Mouse (Mus musculus): Measurements from ENCODE around the gene Tead1.

The Tead1 gene

GRCm38 (mm10) chr7:112679171-112679512 lies at the start of gene Tead1:
Tead1 (plus strand) TSS chr7:112679318.
- no peak for DNase-seq (ENCODE audit: low read depth, low spot score)

DNA sequence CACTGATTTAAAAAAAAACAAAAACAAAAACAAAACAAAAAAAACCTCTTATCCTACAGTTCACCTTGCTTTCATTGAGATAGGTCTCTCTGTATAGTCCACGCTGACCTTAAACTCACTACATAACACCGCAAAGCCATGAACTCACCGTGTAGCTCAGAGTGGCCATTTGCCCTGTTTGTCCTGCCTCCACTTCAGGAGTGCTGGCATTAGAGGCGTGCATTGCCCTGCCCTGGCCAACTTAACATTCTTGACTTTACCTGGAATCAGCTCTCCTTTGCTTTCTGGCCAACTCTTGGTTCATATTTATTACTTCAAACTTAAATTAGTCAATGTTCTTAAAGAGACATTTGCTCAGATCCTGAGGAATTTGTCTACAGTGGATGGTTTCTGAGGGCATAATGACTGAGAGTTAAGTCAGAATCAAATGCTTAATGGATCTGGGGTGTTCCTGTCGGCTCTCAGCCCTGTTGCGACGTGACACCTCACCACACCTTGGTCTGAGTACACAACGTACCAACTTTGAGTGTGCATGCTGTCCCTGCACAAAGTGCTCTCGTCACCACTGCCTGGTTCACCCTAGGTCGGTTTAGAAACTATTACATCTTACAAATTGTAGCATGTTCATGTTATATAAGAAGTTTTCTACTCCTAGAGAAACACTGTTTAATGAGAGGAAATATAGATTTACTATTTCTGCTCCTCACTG lies 44.5 kb upstream of the Tead1 start:
- no peak for DNase-seq (ENCODE audit: low read depth, low spot score)

DNA sequence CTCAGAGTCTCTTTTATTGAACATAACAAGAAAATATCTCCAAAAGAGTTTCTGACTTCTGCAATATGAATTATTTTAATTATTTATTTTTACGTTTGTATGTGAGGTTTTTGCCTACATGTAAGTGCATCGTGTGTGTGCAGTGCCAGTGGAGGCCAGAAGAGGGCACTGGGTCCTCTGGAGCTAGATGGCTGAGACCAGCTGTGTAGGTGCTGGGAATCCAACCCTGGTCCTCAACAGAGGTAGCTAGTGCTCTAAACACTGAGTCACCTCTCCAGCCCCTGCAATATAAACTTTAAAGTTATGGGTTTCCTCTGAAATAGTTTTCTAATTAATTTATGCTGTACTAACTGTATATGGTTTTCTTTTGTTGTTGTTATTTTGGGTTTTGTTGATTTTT lies 43.2 kb upstream of the Tead1 start:
- DNase-seq (ENCODE audit: low read depth, low spot score) = no peak

DNA sequence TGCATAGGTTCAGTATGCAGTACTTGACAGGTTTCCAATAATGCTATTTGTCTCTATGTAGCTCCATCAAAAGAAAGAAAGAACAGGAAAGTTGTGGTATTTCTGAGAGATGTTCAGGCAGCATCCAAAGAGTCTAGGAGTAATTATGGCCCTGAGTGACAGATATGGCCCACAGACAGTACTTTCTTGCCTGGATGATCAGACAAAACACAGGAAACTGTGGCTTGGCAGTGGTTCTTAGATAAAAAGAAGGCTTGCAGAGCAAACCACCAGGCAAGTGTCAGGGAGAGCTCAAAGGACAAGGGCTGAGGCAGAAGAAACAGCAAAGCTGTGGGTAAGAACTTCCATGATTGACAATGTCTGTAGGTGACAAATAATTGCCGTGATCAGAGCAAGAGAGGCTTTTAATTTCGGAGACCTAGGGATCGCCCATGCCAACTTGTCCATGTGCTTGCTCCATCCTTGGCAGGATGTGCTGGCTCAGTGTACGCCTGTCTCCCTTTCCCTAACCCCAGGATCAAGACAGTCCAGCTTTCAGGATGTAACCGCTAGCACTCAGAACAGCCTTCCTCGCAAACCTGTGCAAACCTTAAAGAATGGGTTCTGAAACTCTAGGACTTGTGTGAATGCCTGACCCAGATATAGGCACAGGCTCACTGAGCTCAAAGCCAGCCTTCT lies 35.1 kb upstream of the Tead1 start:
- DNase-seq (ENCODE audit: low read depth, low spot score) = no peak

DNA sequence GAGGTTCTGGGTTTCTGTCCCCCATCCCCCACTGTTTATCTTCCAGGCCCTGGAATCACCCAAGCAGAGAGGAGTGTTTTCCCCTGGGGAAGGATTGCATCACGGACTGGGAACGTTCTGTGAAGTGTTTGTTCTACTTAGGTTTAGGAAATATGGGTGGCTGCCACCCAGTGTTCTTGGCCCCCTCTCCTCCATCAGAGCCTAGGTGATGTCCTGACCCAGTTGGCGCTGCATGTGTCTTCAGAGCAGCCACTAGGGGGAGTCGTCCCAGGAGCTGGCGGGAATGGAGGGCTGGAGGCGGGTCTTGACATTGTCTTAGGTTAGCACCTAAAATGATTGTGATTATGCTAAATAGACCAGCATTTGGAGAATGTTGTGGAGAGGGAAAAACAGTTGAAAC lies 34.4 kb upstream of the Tead1 start:
- peak; percentile 12 for DNase-seq (ENCODE audit: low read depth, low spot score)

DNA sequence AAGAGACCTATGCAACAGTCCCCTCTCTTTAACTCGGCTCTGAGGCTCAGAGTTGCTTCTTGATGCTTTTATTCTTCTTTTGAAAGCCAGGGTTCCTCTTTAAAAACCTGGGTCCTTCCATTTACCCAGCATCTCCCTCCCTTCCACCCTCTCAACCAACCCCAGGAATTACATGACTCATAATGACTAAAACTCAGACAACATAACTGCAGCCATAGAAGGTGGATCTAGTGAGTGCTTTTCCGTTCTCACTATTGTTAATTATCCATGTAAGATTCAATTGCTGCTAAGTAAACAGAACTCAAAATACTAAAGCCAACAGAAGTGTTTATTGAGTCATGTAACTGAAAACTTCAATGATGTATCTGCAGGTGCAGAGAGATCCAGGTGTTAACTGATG lies 33.4 kb upstream of the Tead1 start:
- DNase-seq (ENCODE audit: low read depth, low spot score) = no peak

DNA sequence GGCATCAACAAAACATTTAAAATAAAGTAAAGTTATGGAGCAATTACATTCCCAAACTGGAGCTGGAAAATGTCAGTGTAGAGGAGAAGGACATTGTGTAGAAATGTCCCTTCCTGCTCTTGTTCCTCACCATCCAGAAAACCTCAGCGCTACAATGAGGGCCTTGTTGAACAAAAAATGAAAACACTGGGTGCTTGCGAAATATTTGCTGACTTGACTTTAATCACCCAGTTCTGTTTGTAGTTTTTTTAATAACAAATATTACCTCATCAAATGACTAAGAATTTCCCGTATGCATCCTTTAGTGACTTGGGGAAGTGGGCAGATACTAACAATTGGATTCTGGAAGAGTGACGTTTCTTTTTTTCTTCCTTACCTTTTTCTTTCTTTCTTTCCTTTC lies 31.7 kb upstream of the Tead1 start:
- DNase-seq (ENCODE audit: low read depth, low spot score) = no peak

GRCm38 (mm10) chr7:112656141-112656662 lies 22.9 kb upstream of the Tead1 start:
- DNase-seq (ENCODE audit: low read depth, low spot score) = no peak

GRCm38 (mm10) chr7:112658939-112659338 lies 20.2 kb upstream of the Tead1 start:
- DNase-seq (ENCODE audit: low read depth, low spot score) = no peak

DNA sequence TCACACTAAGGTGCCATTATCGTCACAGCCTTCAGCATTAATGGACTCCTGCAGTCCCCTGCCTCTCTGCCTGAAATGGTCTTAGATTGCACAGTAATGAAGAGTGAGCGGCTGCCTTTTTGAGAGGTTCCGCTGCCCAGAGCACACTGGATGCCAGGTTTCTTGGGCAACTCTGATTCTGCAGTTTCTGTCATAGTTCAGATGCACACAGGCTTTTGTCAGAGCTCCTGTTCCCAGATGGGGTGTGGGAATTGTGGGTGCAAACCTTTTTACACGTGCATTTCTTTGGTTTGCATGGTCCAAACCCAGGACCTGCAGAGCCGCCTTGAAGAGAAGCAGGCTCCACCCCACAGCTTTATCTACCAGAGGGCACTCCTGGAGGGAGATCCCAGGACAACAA lies 19.3 kb upstream of the Tead1 start:
- DNase-seq (ENCODE audit: low read depth, low spot score) = no peak

- no peak for DNase-seq (ENCODE audit: low read depth, low spot score)
Observed at GRCm38 (mm10) chr7:112660325-112660724, 18.8 kb upstream of the Tead1 start.

- DNase-seq (ENCODE audit: low read depth, low spot score) = no peak
Observed at GRCm38 (mm10) chr7:112662398-112663313, 16.5 kb upstream of the Tead1 start.

DNA sequence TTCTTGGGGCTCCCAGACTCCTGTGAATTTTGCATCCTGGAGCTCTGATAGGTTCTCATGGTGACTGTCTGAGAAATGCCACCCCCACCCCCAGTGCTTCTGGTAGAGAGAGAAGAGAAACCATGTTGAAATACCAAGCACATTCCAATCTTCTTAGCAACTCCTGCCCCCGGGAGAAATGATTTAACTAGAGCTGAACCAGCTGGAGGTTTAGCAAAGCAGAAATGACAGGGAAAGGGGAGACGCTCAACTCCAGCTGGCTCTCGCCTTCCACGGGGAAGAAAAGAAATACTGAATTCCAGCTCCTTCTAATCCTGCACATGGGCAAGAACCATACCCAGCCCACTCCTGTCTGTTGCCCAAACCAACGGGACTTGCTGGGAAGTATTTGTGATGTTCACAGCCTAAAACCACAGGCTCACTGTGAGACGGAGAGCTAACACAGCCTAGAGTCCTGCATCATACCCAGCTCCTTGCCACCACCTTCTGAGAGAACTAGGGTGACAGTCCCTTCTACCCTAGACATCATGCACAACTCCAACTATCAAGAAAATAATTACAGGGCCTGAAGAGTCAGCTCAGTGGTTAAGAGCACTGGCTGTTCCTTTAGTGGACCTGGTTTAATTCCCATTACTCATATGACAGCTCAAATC lies 15.7 kb upstream of the Tead1 start:
- no peak for DNase-seq (ENCODE audit: low read depth, low spot score)

GRCm38 (mm10) chr7:112669993-112670392 lies 9.1 kb upstream of the Tead1 start:
- no peak for DNase-seq (ENCODE audit: low read depth, low spot score)

DNA sequence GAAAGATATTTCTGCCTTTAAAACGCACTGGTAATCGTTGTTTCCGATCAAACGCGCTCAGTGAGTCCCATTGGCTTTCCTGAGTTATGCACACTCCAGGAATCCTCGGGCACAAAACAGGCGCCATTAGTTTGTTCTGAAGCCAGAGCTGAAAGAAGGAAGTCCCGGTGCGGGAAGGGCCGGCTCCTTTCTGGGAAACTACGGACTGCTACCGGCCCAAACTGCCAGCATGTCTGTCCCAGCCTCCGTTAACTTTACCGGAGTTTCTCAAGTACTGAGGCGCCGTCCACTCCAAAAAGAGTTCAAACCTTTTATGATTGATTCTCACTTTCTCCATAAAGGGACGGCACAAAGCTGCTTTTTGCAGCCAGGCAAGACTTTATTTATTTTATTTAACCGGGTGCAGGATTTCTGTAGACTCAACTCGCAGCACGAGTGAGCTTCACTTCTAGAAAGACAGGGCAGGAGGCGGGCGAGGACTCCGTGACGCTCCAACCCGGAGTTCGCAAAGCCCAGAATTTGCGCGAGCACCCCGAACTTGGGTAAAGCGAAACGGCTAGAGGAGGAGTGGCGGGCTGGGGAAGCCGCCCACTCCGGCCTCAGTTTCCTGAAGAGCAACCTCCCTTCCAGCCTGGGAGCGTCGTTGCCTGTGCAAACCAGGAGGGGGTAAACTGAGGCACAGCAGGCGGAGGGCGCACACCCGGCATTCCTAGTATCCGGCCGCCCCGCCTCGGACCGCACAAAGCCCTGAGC lies 524 bp upstream of the Tead1 start:
- DNase-seq (ENCODE audit: low read depth, low spot score) = no peak

DNA sequence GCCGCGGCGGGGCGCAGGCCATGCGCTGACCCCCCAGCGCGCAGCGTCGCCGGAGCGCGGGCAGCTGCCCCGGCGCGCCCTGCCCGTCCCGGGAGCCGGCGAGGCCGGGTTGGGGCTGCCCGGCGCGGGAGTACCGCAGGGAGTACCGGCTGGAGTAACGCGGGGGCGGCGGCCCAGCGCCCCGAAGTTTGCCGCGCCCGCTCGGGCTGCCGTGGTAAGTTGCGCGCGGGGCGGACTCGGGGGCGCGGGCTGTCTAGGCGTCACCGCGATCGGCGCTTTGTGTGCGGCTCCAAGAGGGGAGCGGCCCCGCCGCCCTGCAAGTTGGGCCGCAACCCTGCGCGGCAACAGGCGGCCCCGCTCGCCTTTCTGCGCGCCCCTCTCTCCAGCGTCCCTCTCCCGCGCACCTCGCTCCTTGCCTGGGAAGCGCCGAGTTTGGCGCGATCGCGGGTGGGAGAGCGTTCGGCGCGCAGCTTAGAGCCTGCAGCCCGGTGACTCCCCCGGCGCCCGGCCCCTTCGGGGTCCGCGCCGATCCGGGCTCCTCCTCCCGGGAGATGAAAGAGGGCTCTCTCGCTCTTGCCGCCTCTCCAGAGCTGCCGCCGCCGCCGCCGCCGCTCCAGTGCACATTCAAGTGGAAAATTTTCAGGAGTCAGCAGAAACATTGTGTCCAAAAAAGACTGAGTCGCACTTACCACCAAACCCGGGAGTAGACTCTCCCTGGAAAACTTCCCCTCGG lies 561 bp downstream of the Tead1 start:
- no peak for DNase-seq (ENCODE audit: low read depth, low spot score)

DNA sequence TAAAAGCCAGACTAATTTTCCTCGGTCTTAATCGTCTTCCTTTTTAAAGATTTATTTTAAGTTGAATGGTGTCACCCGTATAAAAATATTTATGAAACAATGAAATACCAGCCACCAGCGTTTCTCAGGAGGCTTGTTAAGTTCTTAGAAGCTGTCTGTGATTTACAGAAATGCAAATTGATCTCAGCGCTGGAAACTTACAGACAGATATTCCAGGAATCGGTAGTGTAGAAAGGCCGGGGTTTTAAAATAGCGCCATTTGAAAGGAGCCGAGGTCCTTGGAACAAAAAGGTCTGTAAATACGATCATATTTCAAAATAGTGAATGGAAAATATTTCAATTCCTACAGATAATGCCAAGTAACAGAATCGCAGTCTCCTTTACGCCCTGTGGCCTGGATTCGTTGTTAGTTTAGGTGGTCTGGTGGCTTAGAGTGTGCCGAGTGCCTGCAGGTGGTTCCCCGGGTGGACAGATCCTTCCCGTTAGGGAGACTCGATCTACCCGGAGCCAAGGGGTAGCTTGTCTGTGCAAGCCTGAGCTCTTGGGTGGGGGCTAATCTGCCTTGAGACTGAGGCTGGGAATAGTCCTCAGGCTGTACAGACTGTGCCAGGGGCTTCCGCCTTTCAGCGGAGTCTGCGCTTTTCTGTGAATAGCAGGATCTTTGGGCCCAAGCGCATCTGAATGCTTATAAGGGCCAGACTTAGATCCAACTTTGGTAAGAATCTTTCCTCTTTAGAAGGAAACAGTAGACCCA lies 1.6 kb downstream of the Tead1 start:
- no peak for DNase-seq (ENCODE audit: low read depth, low spot score)

- DNase-seq (ENCODE audit: low read depth, low spot score) = no peak
Observed at GRCm38 (mm10) chr7:112684626-112685561, 5.8 kb downstream of the Tead1 start.

Measured in A20 (cell line).